Mouse (Mus musculus) megakaryocyte, embryonic 14.5 days (primary cell): ENCODE data around the gene Ascc1.

ENCODE experiments used
- FLI1 ChIP-seq: IDR thresholded peaks from 2 replicates; pipeline ENCODE4 v1.6.1; 2012; ENCODE audit warnings: low read length, inconsistent platforms, mixed read lengths
- GATA1 ChIP-seq: IDR thresholded peaks from 3 replicates; pipeline ENCODE4 v1.6.1; 2012; ENCODE audit warnings: mixed read lengths, low read length, inconsistent platforms, borderline replicate concordance

- TF ChIP-seq FLI1 (no peak), GATA1 (no peak)
Observed at GRCm38 (mm10) chr10:59999057-59999456, 3.5 kb upstream of the Ascc1 start.
